Mouse (Mus musculus): ENCODE results near the gene Lasp1.

GRCm38 (mm10) chr11:97829913-97830476 is 31.2 kb downstream of the Lasp1 start:
- TF ChIP-seq POLR2A (IDR thresholded peaks at IDR 0.05; ENCODE audit: insufficient read depth, low read depth, low read length) (no peak), CTCF (IDR thresholded peaks at IDR 0.05) (no peak)
